Mouse (Mus musculus) lung, adult 2 months (tissue): Measurements from ENCODE around the gene Matn3.

ENCODE experiments used
- CTCF ChIP-seq: fragments of 200-500 bp; IDR thresholded peaks from 2 replicates; pipeline ENCODE4 v1.5.1; 2011; ENCODE audit warnings: mild to moderate bottlenecking, low read length, control low read depth; ENCODE audit not compliant: insufficient read depth
- POLR2A ChIP-seq: fragments of 200-500 bp; IDR thresholded peaks from 2 replicates; pipeline ENCODE4 v1.6.1; 2011; ENCODE audit warnings: low read depth, mild to moderate bottlenecking, control low read depth, low read length, borderline replicate concordance; ENCODE audit errors: extremely low read depth

DNA sequence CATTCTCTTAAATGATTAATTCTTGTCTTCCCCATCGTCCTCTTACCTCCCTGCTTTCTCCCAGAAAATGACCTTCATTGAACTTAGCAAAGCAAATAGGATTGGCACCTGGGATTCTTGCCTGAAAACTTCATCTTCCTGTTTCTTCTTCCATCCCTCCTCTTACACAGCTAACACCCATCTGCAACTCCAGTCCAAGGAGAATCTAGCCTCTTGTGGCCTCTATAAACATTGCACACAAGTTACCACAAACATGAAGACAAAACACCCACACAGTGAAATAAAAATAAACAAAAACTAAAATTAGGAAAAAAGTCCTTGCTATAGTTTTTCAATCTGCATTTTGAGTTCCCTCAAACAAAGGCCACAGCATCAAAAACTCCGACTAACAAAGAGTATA lies 24.1 kb upstream of the Matn3 start:
- no peak for TF ChIP-seq CTCF
- no peak for TF ChIP-seq POLR2A
